Mouse (Mus musculus): ENCODE results near the gene Sf3b1. TPM values are rescaled to one million over a fixed set of nuclear protein-coding genes. Genes with fewer than 3 reads are reported as not detected.
"Not testable (repeated sequence)": the region's sequence is repeated elsewhere in the genome, so short reads cannot be mapped to it uniquely, and the experiment has no call there.

The Sf3b1 gene
- total RNA-seq, 1 experiment from 2014 or later = 966 TPM

- no peak for ATAC-seq (replicated peaks; ENCODE audit: insufficient number of reproducible peaks, low FRiP score, low TSS enrichment, poor library complexity, severe bottlenecking)
Observed at GRCm38 (mm10) chr1:54966858-54967257, 60.4 kb downstream of the Sf3b1 start.

DNA sequence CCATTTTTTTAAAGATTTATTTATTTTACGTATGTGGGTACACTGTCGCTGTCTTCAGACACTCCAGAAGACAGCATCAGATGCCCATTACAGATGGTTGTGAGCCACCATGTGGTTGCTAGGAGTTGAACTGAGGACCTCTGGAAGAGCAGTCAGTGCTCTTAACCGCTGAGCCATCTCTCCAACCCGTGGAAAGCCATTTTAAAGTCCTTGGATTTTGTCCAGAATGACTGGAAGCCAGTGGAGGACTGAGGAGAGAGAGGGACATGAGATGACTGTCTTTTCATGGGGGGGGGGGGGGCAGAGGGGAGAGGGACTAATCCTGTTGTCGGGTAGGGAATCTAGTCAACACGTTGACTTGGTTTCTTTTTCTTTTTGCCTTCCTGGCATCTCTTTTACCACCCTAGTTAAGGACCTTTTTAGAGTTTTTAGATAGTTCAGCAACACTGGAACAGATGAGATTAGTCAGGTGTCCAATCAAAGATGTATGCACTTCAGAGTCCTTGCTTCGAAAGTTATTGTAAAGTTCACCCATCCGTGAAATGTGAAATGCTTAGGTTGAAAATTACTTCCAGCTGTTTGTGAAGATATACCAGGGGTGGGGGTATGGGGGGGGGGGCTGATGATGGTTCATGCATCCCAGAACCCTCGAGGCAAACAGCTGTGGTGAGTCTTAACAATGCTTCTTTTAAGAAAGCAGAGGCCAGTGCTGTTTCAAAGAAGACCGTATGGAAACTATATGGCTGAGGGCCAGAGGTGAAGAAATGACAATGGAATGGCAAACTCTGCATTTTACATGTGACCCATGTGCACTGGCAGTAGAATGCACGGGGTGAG, 61.9 kb downstream of the Sf3b1 start:
- ATAC-seq (replicated peaks; ENCODE audit: insufficient number of reproducible peaks, low FRiP score, low TSS enrichment, poor library complexity, severe bottlenecking) = no peak

- ATAC-seq (replicated peaks; ENCODE audit: insufficient number of reproducible peaks, low FRiP score, low TSS enrichment, poor library complexity, severe bottlenecking) = no peak
Observed at GRCm38 (mm10) chr1:54961724-54962123, 65.6 kb downstream of the Sf3b1 start.

DNA sequence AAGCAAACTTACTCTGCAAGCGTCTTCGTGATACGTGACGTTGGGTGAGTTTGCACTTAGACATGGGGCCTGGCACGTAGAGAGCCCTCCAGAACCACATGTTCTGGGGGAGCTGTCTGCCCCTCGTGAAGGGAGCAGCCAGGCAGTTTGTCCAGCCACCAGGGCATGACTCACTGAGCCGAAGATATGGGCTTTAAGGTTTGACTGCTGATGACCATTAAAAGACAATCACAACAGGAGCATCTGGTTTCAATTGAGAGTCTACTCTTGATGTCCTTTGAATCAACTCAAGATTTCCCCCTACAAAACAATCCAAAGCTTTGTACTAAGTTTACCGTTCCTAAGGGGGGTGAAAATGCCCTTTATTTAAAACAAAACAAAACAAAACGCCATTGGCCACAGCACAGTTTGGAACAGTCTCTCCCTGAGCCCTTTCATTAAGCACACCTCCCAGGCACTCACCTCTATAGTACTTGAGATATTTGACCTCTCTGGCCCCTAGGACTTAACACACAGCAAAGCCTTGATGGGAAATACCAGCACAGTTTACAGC, 66.6 kb downstream of the Sf3b1 start:
- no peak for ATAC-seq (replicated peaks; ENCODE audit: insufficient number of reproducible peaks, low FRiP score, low TSS enrichment, poor library complexity, severe bottlenecking)

GRCm38 (mm10) chr1:54958525-54958924, 68.8 kb downstream of the Sf3b1 start:
- ATAC-seq (replicated peaks; ENCODE audit: insufficient number of reproducible peaks, low FRiP score, low TSS enrichment, poor library complexity, severe bottlenecking) = no peak

GRCm38 (mm10) chr1:54956995-54957394, 70.3 kb downstream of the Sf3b1 start:
- not testable (repeated sequence) for ATAC-seq (replicated peaks; ENCODE audit: insufficient number of reproducible peaks, low FRiP score, low TSS enrichment, poor library complexity, severe bottlenecking)

- no peak for ATAC-seq (replicated peaks; ENCODE audit: insufficient number of reproducible peaks, low FRiP score, low TSS enrichment, poor library complexity, severe bottlenecking)
Observed at GRCm38 (mm10) chr1:54954856-54955255, 72.4 kb downstream of the Sf3b1 start.

GRCm38 (mm10) chr1:54944648-54945047, 82.6 kb downstream of the Sf3b1 start:
- ATAC-seq (replicated peaks; ENCODE audit: insufficient number of reproducible peaks, low FRiP score, low TSS enrichment, poor library complexity, severe bottlenecking) = peak; percentile 78

- no peak for ATAC-seq (replicated peaks; ENCODE audit: insufficient number of reproducible peaks, low FRiP score, low TSS enrichment, poor library complexity, severe bottlenecking)
Observed at GRCm38 (mm10) chr1:54935466-54935865, 91.8 kb downstream of the Sf3b1 start.

Other genes starting within 250 kb of the Sf3b1 start
- 321 to 541 TPM (median 341 TPM) in 3 replicates for gene Ankrd44, start 101.1 kb downstream of the Sf3b1 start, total RNA-seq (2017)
- 71.7 to 116 TPM (median 73.4 TPM) in 3 replicates for gene Coq10b, start 25.3 kb upstream of the Sf3b1 start, total RNA-seq (2017)
- gene Hspe1, start 60.7 kb upstream of the Sf3b1 start, total RNA-seq (2017) = 100 to 218 TPM (median 129 TPM) in 3 replicates
- 128 to 155 TPM (median 141 TPM) in 3 replicates for gene Hspd1, start 60.8 kb upstream of the Sf3b1 start, total RNA-seq (2017)
- 68.1 to 119 TPM (median 87.3 TPM) in 3 replicates for gene Mob4, start 103.8 kb upstream of the Sf3b1 start, total RNA-seq (2017)
- gene Rftn2, start 199.3 kb upstream of the Sf3b1 start, total RNA-seq (2017) = 1.4 to 3.1 TPM (median 2.7 TPM) in 3 replicates
- gene Mars2, start 209.7 kb upstream of the Sf3b1 start, total RNA-seq (2017) = 3.7 to 7.5 TPM (median 5.2 TPM) in 3 replicates